Mouse (Mus musculus) embryonic facial prominence, embryonic 15.5 days (tissue): ENCODE results near the gene Slc17a7. TPM values are rescaled to one million over a fixed set of nuclear protein-coding genes. Genes with fewer than 3 reads are reported as not detected.
A peak's percentile ranks its signal among the peaks of the same experiment; 100 is the strongest.

Experiments
- ATAC-seq: fragments of 200-750 bp; cut with Nextera tagmentation; 2 replicates; pipeline ENCODE4 v1.8.0; 2017; ENCODE audit warnings: low read depth, moderate TSS enrichment; ENCODE audit not compliant: insufficient number of reproducible peaks, low FRiP score, low TSS enrichment
- H3K27ac ChIP-seq: fragments of 300-500 bp; sonication (generic); replicated peaks from 2 replicates; pipeline ENCODE4 v1.5.1; 2015; ENCODE audit warnings: mild to moderate bottlenecking, inconsistent platforms
- H3K27me3 ChIP-seq: fragments of 300-500 bp; sonication (generic); 2 replicates; pipeline ENCODE4 v1.6.1; 2015; ENCODE audit warnings: inconsistent platforms
- H3K36me3 ChIP-seq: fragments of 300-500 bp; sonication (generic); 2 replicates; pipeline ENCODE4 v1.6.1; 2015; ENCODE audit warnings: mild to moderate bottlenecking, inconsistent platforms
- H3K4me1 ChIP-seq: fragments of 300-500 bp; sonication (generic); 2 replicates; pipeline ENCODE4 v1.6.1; 2015; ENCODE audit warnings: inconsistent platforms
- H3K4me2 ChIP-seq: fragments of 300-500 bp; sonication (generic); replicated peaks from 2 replicates; pipeline ENCODE4 v1.6.1; 2015; ENCODE audit warnings: mild to moderate bottlenecking, inconsistent platforms
- H3K4me3 ChIP-seq: fragments of 300-500 bp; sonication (generic); replicated peaks from 2 replicates; pipeline ENCODE4 v1.5.1; 2015; ENCODE audit warnings: mild to moderate bottlenecking, inconsistent platforms
- H3K9ac ChIP-seq: fragments of 300-500 bp; sonication (generic); 2 replicates; pipeline ENCODE4 v1.6.1; 2015; ENCODE audit warnings: inconsistent platforms
- H3K9me3 ChIP-seq: fragments of 300-500 bp; sonication (generic); replicated peaks from 2 replicates; pipeline ENCODE4 v1.6.1; 2016; ENCODE audit warnings: inconsistent platforms
- WGBS: fragments of 180-500 bp; shearing (Covaris S2); methylation state at CpG from one replicate; pipeline ENCODE4 v1.1.7; 2015; 5-methylcytosine and 5-hydroxymethylcytosine counted together
- polyA plus RNA-seq: library from polyadenylated mRNA; unstranded; fragments of >200 nt; fragmentation: Nextera tagmentation; extraction: Ambion mirVana; gene quantifications from 2 replicates; pipeline ENCODE4 v1.2.1, GENCODE M21; 2015

The Slc17a7 gene
- polyA plus RNA-seq, 1 experiment from 2014 or later: 0.33 TPM

- H3K4me2 ChIP-seq: peak overlapping the region; percentile 53; the same call in 1 of the 2 replicates
- peaks cover 99% of the 10 kb centered on the region for H3K27me3 ChIP-seq
- no peak overlapping the region for H3K9ac ChIP-seq
- no peaks in the 10 kb centered on the region for H3K36me3 ChIP-seq
- 3% methylated on average over 35 of the region's 35 CpGs for WGBS
- no peak for ATAC-seq
- H3K27ac ChIP-seq: no peak overlapping the region
- peak overlapping the region; percentile 12 for H3K4me3 ChIP-seq
- no peaks in the 10 kb centered on the region for H3K9me3 ChIP-seq
- H3K4me1 ChIP-seq: peaks cover 15% of the 10 kb centered on the region
Measured at GRCm38 (mm10) chr7:45181540-45181939, 17.8 kb downstream of the Slc17a7 start.

DNA sequence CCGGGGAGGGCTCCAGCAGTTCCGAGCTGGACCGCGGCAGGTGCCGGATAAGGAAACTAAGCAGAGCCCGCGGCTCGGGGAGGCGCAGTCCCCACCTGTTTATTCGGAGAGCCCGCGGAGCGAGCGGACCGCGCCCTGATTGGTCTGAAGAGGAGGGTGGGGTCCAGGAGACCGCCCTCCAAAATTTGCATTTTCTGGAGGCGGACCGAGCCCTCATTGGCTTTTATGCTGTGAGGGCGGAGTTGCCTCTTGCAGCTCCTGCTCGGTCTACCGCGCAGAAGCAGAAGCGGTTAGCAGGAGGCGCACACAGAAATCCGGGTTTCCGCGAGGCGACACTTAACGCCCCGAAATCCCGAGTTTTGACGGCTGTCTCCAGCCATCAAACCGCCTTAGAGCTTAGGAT, 18.5 kb downstream of the Slc17a7 start:
- no peak overlapping the region for H3K27ac ChIP-seq
- peak; percentile 81 for ATAC-seq
- peaks cover 15% of the 10 kb centered on the region for H3K4me1 ChIP-seq
- H3K27me3 ChIP-seq: peaks cover 99% of the 10 kb centered on the region
- peak overlapping the region; percentile 53 for H3K4me2 ChIP-seq
- under 1% methylated on average over 34 of the region's 34 CpGs for WGBS
- H3K9ac ChIP-seq: no peak overlapping the region
- H3K9me3 ChIP-seq: no peaks in the 10 kb centered on the region
- H3K4me3 ChIP-seq: peak overlapping the region; percentile 31
- H3K36me3 ChIP-seq: no peaks in the 10 kb centered on the region

DNA sequence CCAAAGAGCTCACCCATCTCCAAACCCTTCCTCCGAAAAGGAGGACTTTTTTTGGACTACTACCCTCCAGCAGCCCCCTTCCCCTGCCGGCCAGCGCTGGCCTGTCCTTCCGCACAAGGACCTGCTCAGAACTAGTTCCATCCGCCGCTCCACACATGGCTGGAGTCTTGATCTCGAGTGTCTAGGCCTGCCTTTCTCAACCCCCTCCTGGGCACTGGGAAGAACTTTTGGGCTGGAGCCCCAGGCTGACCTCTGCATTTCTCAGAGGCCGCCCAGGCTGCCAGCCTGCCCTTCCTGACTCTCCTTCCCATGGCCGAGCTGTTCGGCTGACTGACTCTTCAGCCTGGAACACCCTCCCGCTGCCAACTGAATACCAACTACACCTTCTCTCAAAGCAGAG, 18.9 kb downstream of the Slc17a7 start:
- peak overlapping the region; percentile 31 for H3K4me3 ChIP-seq
- no peaks in the 10 kb centered on the region for H3K9me3 ChIP-seq
- peaks cover 97% of the 10 kb centered on the region for H3K27me3 ChIP-seq
- H3K36me3 ChIP-seq: no peaks in the 10 kb centered on the region
- H3K27ac ChIP-seq: no peak overlapping the region
- H3K4me2 ChIP-seq: peak overlapping the region; percentile 53
- H3K4me1 ChIP-seq: peaks cover 15% of the 10 kb centered on the region
- H3K9ac ChIP-seq: no peak overlapping the region
- 14% methylated on average over 11 of the region's 11 CpGs for WGBS
- ATAC-seq: no peak

- Histone ChIP-seq H3K4me3 (no peak overlapping the region), H3K27ac (no peak overlapping the region), H3K9me3 (no peaks in the 10 kb centered on the region), H3K4me2 (no peak overlapping the region), H3K36me3 (no peaks in the 10 kb centered on the region), H3K4me1 (peaks cover 15% of the 10 kb centered on the region), H3K27me3 (peaks cover 94% of the 10 kb centered on the region), H3K9ac (no peak overlapping the region)
- WGBS: 65% methylated on average over 7 of the region's 7 CpGs
- no peak for ATAC-seq
Measured at GRCm38 (mm10) chr7:45183672-45184071, 19.9 kb downstream of the Slc17a7 start.

GRCm38 (mm10) chr7:45185921-45186320, 22.2 kb downstream of the Slc17a7 start:
- H3K4me3 ChIP-seq: no peak overlapping the region
- 46% methylated on average over 7 of the region's 7 CpGs for WGBS
- H3K36me3 ChIP-seq: no peaks in the 10 kb centered on the region
- H3K9me3 ChIP-seq: no peaks in the 10 kb centered on the region
- no peak overlapping the region for H3K27ac ChIP-seq
- peaks cover 87% of the 10 kb centered on the region for H3K27me3 ChIP-seq
- no peak overlapping the region for H3K9ac ChIP-seq
- H3K4me1 ChIP-seq: peaks cover 15% of the 10 kb centered on the region
- H3K4me2 ChIP-seq: no peak overlapping the region
- ATAC-seq: no peak

DNA sequence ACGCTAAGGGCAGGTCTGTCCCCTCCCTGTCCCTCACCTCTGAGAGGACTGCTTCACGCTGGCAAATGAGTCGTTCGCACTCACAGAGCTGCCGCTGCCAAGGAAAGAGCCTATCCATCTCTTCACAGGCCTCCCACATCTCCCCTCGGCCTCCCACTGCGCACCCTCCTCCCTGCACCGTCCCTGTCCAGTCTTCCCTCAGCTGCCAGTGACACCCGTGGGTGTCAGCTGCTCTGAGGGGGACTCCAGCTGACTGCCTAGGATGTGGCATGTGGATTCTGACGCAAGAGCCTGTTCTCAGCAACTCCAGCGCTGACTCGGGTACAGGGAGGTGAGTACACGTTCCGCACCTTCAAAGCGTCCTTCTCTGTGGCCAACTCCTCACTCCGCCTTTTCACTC, 25.9 kb downstream of the Slc17a7 start:
- peaks cover 8% of the 10 kb centered on the region for H3K4me1 ChIP-seq
- no peak overlapping the region for H3K9ac ChIP-seq
- no peaks in the 10 kb centered on the region for H3K9me3 ChIP-seq
- no peak overlapping the region for H3K27ac ChIP-seq
- H3K4me2 ChIP-seq: no peak overlapping the region
- no peaks in the 10 kb centered on the region for H3K36me3 ChIP-seq
- peaks cover 53% of the 10 kb centered on the region for H3K27me3 ChIP-seq
- no peak overlapping the region for H3K4me3 ChIP-seq
- 51% methylated on average over 16 of the region's 16 CpGs for WGBS
- ATAC-seq: no peak

- Histone ChIP-seq H3K4me1 (peaks cover 8% of the 10 kb centered on the region), H3K36me3 (no peaks in the 10 kb centered on the region), H3K9ac (no peak overlapping the region), H3K4me2 (no peak overlapping the region), H3K9me3 (no peaks in the 10 kb centered on the region), H3K4me3 (no peak overlapping the region), H3K27ac (no peak overlapping the region), H3K27me3 (peaks cover 47% of the 10 kb centered on the region)
- 84% methylated on average over 6 of the region's 6 CpGs for WGBS
- no peak for ATAC-seq
Measured at GRCm38 (mm10) chr7:45190186-45190585, 26.4 kb downstream of the Slc17a7 start.

- ATAC-seq: no peak
- Histone ChIP-seq H3K4me3 (no peak overlapping the region), H3K4me1 (peaks cover 8% of the 10 kb centered on the region), H3K9ac (no peak overlapping the region), H3K27me3 (peaks cover 37% of the 10 kb centered on the region), H3K27ac (no peak overlapping the region), H3K4me2 (no peak overlapping the region), H3K36me3 (no peaks in the 10 kb centered on the region), H3K9me3 (no peaks in the 10 kb centered on the region)
- WGBS: 58% methylated on average over 2 of the region's 2 CpGs
Measured at GRCm38 (mm10) chr7:45191161-45191560, 27.4 kb downstream of the Slc17a7 start.

DNA sequence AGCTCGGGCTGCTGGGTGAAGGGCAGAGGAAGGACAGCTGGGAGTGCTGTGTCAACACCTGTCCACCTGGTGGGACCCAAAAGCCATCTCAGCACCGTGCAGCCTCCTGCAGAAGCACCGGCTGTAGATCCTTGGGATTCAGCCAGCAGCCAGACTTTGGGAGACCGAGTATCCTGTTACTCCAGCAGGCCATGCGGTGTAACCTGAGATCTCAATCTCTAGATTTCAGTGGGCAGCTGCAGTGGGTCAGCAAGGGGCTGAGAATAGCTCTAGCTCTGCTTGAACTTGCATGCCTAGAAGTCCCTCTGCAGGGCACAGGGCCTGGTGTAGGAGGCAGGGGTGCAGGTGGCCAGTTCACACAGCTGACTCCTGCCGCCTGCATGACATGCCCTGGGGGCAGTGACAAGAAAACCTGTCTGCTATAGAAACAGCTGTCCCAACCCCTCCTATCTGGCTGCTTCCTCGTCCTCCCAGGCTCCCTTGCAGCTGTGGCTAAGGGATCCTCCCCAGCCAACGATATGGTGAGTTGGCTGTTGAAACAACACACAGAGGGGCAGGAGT, 28.1 kb downstream of the Slc17a7 start:
- H3K4me1 ChIP-seq: peaks cover 8% of the 10 kb centered on the region
- no peak overlapping the region for H3K4me3 ChIP-seq
- H3K4me2 ChIP-seq: no peak overlapping the region
- WGBS: 4% methylated on average over 8 of the region's 8 CpGs
- no peak overlapping the region for H3K9ac ChIP-seq
- no peaks in the 10 kb centered on the region for H3K9me3 ChIP-seq
- no peaks in the 10 kb centered on the region for H3K36me3 ChIP-seq
- ATAC-seq: peak; percentile 81
- H3K27ac ChIP-seq: no peak overlapping the region
- peaks cover 30% of the 10 kb centered on the region for H3K27me3 ChIP-seq

DNA sequence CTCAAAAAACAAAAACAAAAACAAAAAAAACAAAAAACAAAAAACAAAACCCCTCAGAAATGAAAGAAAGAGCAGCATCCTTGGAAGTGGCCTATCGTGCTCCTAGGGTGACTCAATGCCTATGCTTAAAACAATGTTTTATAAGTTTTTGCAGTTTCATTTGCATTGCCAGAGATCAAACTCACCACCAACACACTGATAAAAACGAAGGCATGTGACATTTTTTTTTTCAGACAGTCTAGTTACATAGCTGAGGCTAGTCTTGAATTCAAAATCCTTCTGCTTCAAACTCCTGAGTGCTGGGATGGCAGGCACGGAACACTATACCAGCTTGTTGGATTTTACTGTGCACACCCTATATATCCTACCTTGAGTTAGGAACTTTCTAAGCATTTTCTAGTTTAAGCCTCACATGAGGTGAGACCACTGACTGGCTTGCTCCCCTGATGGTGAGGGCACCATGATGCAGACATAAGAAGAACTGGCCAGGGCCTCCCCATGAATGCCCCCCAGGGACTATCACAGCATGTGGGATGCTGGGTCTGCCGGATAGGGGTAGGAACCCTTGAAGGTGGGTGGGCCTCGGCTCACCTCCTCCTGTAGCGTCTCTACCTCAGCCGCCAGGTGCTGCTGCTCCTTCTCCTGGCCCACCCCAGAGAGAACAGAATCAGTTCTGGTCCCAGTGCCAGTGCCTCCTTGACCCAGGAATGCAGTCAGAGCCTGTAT, 29.0 kb downstream of the Slc17a7 start:
- Histone ChIP-seq H3K27me3 (peaks cover 26% of the 10 kb centered on the region), H3K36me3 (no peaks in the 10 kb centered on the region), H3K4me1 (peaks cover 9% of the 10 kb centered on the region), H3K27ac (no peak overlapping the region), H3K9ac (no peak overlapping the region), H3K4me3 (no peak overlapping the region), H3K9me3 (no peaks in the 10 kb centered on the region), H3K4me2 (no peak overlapping the region)
- WGBS: 76% methylated on average over 7 of the region's 7 CpGs
- ATAC-seq: no peak

DNA sequence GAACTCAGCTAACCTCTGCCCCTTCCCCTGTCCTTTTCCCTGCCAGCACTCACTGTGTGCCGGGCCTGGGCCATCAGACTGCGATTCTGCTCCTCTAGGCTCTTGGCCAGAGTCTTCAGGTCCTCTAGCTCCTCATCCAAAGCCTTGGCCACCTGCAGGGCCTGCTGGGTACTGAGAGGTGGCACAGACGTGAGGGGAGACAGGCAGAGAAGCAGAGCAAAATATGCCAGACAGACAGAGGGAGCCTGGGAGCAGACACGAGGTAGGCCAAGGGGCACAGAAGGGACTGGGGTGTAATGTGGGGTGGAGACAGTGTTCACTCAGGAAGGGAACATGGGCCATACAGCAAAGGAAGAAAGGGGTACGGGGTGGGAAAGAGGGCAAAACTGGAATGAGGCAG, 29.7 kb downstream of the Slc17a7 start:
- Histone ChIP-seq H3K9ac (no peak overlapping the region), H3K36me3 (no peaks in the 10 kb centered on the region), H3K4me3 (no peak overlapping the region), H3K27ac (no peak overlapping the region), H3K4me2 (no peak overlapping the region), H3K27me3 (peaks cover 21% of the 10 kb centered on the region), H3K4me1 (peaks cover 15% of the 10 kb centered on the region), H3K9me3 (no peaks in the 10 kb centered on the region)
- ATAC-seq: no peak
- WGBS: 67% methylated on average over 5 of the region's 5 CpGs
